Comparison of ENCODE assay signal across 20 mouse cellular contexts in genomic region chr15:86737945-86738344, GRCm38 (mm10).
"Had no signal": no experiment of that assay in that cellular context is flagged by ENCODE, and none has a peak within 500 bp of the region (broad histone marks: within the 10 kb centered on the region; RNA-seq: fewer than 3 reads in every experiment).

No protein-coding gene starts in this region.

- H3K27ac ChIP-seq: limb, embryonic 10.5 days; limb, embryonic 13.5 days; liver, embryonic 12.5 days; liver, embryonic 15.5 days; macrophage; midbrain, embryonic 12.5 days; midbrain, embryonic 15.5 days; neural tube, embryonic 13.5 days had no signal

- H3K27me3 ChIP-seq: liver, embryonic 12.5 days; liver, embryonic 15.5 days; midbrain, embryonic 12.5 days; midbrain, embryonic 15.5 days; neural tube, embryonic 13.5 days had no signal

- H3K4me3 ChIP-seq: limb, embryonic 10.5 days; limb, embryonic 13.5 days; liver, embryonic 12.5 days; liver, embryonic 15.5 days; midbrain, embryonic 12.5 days; midbrain, embryonic 15.5 days; neural tube, embryonic 13.5 days had no signal

- H3K9me3 ChIP-seq: limb, embryonic 10.5 days; limb, embryonic 13.5 days; liver, embryonic 12.5 days; liver, embryonic 15.5 days; midbrain, embryonic 12.5 days; midbrain, embryonic 15.5 days; neural tube, embryonic 13.5 days had no signal

- H3K4me2 ChIP-seq: limb, embryonic 13.5 days; liver, embryonic 12.5 days; liver, embryonic 15.5 days; midbrain, embryonic 12.5 days; midbrain, embryonic 15.5 days; neural tube, embryonic 13.5 days had no signal

- H3K36me3 ChIP-seq: limb, embryonic 10.5 days; limb, embryonic 13.5 days; liver, embryonic 12.5 days; liver, embryonic 15.5 days; midbrain, embryonic 12.5 days; midbrain, embryonic 15.5 days; neural tube, embryonic 13.5 days had no signal

- ATAC-seq: liver, embryonic 12.5 days; midbrain, embryonic 15.5 days had no signal

- DNase-seq: kidney, adult 18-20 months; kidney, adult 9 months; kidney, postnatal 14 days; kidney, postnatal 4 days; liver; lung, adult 18-20 months; right cerebral cortex, adult 18-20 months; right cerebral cortex, postnatal 14 days; right cerebral cortex, postnatal 4 days; thymus, adult 2 months; thymus, postnatal 14 days; thymus, postnatal 4 days had no signal

- H3K4me1 ChIP-seq: limb, embryonic 10.5 days; limb, embryonic 13.5 days; liver, embryonic 12.5 days; liver, embryonic 15.5 days; midbrain, embryonic 12.5 days; neural tube, embryonic 13.5 days had no signal

- H3K9ac ChIP-seq: limb, embryonic 13.5 days; liver, embryonic 12.5 days; liver, embryonic 15.5 days; midbrain, embryonic 12.5 days; midbrain, embryonic 15.5 days; neural tube, embryonic 13.5 days had no signal
